Mouse (Mus musculus) embryo, embryonic 10.5 days (tissue): ENCODE data around the gene Zfp626.
"Not testable (repeated sequence)": the region's sequence is repeated elsewhere in the genome, so short reads cannot be mapped to it uniquely, and the experiment has no call there.

Experiments used
- DNase-seq: peaks from one replicate; pipeline ENCODE4 v3.0.0-alpha.2; 2015; ENCODE audit warnings: low spot score

Gene Zfp626

DNA sequence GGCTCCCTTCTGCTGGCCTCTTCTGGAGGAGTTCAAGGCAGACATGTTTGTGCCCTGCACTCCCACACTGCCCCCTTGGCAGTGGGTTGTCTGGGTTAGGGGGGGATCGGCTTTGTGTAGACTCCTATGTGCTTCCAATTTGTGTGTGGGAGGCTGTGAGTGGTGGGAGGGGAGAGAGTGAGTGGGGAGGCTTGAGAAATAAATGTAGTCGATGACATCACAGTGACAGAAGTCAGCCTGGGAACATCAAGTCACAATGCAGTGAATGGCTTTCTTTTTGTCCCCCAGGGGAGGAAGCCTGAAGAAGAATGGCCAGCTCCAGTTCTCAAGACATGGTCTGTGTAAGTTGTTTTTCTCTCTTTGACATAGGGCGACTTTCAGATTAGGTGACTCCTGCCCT lies at the start of gene Zfp626:
Gene Zfp626 (plus strand): TSS at position 301 of the 400 bp plus-strand sequence.
- DNase-seq, result not testable (repeated sequence)

DNA sequence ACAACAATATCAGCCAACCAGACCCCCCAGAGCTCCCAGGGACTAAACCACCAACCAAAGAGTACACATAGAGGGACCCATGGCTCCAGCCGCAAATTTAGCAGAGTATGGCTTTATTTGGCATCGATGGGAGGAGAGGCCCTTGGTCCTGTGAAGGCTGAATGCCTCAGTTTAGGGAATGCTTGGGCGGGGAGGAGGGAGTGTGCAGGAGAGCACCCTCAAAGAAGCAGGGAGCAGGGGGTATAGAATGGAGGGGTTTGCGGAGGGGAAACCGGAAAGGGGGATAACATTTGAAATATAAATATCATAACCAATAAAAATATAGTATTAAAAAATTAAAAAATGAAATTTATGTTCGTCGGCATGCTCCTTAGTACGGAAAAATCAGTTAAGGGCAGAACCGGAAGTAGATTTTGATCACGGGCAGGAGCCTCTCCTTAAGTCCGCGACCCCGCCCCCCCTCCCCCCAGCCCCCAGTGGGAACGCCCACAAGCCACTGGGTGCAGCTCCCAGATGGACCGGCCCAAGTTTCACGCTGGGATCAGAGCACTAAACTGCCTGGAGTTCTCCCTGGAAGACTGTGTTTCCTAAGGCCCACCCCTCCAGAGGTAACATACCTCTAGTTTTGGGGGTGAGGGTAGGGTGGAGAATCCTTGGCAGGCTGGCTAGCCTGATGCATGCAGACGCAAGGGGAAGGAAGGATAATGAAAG lies 41.7 kb upstream of the Zfp626 start:
- no peak for DNase-seq

GRCm38 (mm10) chr7:27789306-27789705 lies 17.7 kb upstream of the Zfp626 start:
- DNase-seq, result no peak

- not testable (repeated sequence) for DNase-seq
Measured at GRCm38 (mm10) chr7:27793865-27794264, 13.1 kb upstream of the Zfp626 start.

GRCm38 (mm10) chr7:27794566-27794965 lies 12.4 kb upstream of the Zfp626 start:
- no peak for DNase-seq

DNA sequence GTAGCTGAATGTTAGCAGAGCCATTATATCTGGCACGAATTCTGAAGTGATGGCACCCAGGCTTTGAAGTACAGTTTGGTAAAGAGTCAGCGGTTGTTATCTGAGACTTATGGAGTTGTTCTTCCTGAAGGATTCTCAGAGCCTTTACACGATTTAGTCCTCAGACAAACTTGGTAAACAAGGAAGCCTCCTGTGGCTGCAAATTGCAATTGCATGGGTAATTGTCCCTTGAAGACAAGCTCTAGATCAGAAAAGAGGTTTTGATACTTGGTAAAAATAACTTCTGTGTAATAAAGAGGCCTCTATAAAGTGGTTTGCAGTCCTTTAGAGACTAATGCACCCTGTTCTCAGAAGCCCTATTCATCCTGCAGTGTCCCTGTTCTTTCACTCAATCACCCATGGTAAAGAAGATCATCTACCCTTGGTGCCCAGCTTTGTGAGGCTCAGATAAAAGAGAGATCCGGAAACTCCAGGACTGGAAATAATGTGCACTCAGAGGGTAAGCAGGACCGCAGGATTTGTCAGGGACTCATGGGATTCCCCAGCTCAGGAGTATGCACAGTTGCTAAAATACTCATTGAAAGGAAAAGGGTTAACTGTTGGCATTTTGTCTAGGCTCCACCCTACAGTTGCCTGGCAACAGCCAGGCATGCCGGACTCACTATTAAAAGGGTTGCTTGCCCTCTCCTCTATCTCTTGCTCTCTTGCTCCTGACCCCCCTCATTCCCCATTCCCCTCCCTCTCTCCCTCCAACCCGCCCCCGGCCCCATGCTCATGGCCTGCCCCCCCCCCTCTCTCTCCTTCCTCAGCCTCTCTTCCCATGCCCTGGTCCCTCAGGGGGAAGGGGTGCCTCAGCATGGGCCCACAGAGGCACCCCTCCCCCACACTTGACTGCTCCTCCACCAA lies 8.8 kb upstream of the Zfp626 start:
- DNase-seq, result peak; percentile 88

- peak; percentile 34 for DNase-seq
Measured at GRCm38 (mm10) chr7:27801137-27801536, 5.9 kb upstream of the Zfp626 start.

GRCm38 (mm10) chr7:27802986-27803385 lies 4.0 kb upstream of the Zfp626 start:
- DNase-seq, result no peak

DNA sequence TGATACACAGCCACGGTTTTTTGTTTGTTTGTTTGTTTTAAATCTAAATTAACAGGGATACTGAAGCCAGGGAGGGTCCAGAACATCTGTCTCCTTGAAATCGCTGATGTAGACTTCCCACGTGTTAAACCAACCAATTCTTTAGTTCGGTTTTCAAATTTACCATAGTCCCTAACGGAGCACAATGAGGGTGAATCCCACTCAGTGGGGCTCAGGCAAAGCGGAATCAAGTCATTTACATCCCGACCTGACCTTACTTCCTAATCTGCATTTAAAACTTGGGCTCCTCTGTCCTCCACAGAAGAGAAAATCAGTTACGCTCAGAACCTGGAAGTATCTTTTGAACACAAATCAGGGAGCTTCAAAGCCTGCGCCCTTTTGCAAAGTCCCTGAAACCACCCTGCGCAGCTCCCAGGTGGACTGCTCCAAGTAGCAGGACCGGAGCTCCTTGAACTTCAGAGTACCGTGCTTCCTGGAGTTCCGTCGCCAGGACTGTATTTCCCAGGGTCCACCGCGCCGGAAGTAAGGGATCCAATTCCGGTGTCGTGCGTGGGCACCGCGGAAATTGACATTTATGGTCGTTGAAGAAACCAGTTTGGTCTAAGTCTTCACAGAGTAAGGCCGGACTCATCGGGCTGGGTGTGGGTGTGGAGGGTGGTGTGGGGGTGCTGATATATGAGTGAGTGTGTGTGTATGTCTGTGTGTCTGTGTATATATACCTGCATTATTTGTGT lies 2.5 kb upstream of the Zfp626 start:
- DNase-seq, result peak; percentile 91

DNA sequence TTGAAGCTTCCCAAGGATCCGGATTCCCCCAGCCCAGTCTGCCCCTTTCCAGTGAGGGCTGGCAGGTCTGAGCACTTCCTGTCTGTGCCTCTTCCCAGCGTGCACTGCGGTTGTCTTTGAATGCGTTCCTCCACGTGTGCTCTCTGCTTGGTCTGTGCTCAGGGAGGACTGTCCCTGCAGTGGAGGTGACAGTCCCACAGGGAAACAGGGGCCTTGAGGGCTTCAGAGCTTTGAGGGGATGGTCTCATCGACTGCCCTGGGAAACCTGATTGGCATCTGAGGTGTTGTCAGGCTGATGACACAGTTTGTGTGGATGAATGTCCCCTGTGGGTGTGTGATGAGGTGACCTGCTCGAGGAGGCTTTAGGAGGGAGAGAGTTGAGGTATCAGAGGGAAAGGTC lies 309 bp downstream of the Zfp626 start:
- not testable (repeated sequence) for DNase-seq

DNA sequence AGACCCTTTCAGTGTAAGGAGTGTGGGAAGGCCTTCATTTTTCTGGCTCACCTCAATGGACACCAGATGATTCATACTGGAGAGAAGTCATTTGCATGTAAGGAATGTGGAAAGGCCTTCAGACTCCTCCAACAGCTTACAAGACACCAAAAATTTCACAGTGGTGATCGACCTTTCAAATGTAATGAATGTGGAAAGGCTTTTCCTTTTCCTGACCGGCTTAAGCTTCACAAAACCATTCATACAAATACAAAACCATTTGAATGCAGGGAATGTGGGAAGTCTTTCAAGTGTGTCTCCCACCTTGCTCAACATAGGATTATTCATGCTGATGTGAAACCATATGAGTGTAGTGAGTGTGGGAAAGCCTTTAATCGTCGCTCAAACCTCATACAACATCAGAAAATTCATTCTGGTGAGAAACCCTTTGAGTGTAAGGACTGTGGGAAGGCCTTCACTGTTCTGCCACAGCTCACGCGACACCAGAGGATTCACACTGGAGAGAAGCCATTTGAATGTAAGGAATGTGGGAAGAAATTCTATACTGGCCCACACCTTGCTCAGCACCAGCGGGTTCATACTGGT lies 11.6 kb downstream of the Zfp626 start:
- DNase-seq, result no peak

- DNase-seq, result no peak
Measured at GRCm38 (mm10) chr7:27822611-27823010, 15.6 kb downstream of the Zfp626 start.

GRCm38 (mm10) chr7:27834131-27834530 lies 27.1 kb downstream of the Zfp626 start:
- DNase-seq, result no peak

DNA sequence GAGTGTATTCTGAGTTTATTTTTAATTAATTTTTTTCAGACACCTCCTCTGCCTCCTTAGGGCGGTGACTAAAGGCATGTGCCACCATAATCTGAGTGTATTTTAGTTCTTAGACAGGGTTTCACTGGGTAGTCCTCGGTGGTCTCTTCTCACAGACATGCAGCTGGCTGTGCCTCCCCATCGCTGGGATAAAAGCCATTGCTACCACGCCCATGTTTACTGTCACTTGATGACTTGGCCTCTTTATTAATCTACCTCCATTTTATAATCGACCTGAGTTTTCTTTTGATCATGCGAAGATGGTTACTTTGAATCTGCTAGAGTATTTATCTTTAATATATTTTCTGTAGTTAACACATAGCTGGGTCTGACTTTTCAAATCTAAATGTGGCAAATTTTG lies 30.9 kb downstream of the Zfp626 start:
- no peak for DNase-seq

DNA sequence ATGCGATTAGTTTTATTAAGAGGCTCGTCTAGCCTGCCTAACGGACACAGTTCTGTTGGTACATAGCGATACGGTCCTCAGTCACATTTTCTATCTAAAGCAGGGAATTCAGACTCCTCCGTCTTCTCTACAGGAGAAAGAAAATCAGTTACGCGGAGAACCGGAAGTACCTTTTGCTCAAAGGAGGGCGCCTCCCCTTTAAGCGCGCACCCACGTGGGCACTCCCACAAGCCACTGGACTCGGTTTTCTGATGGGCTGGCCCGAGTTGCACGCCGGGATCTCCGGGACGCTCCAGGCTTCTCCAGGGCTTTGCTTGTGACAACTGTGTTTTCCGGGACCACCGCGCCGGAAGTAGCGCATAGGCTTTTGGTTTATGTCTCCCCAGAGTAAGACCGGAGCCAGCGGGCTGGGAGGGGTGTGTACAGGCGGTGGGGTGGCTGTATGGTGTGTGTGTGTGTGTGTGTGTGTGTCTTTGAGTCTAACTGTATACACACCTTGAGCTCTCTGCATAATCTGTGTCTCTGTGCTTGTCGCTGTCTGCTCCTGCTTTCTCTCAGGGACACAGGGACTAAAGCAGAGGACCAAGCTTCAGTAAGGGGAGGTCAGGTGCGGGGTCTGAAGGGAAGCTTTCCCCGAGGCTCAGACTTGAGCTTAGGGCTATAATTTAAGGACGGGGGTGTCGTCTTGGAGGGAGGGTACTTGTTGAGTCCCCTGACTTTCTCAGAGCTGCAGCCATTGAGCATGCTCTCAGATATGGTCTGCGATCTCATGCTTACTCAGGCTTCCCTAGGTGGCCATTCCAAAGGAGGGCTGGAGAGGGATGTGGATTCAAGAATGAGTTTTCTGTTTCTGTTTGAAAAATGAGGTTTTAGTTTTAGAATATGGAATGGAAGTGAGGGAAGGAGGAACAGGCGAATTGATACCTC lies 31.6 kb downstream of the Zfp626 start, which contains the start of gene Zfp59:
Gene Zfp59 (plus strand): TSS at position 285 of the 927 bp plus-strand sequence.
- DNase-seq, result peak; percentile 96

GRCm38 (mm10) chr7:27839596-27839995 lies 32.6 kb downstream of the Zfp626 start:
- no peak for DNase-seq

DNA sequence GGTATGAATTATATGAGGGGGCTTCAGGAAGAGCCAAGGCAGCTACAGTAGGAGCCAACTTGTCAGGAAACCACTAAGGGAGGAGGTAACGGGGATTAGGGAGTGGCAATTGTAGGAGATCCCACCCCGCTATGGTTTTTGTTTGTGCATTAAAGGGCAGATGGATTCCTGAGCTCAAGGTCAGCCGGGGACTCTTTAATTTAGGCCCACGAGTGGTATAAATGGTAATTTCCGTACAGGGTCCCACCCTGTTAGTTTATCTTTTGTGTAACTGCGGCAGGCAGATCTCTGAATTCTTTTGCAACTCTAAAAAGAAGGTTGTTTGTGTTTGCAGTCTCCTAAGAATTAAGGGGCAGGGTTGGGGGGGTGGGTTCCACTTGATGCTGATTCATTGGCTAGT lies 33.1 kb downstream of the Zfp626 start:
- DNase-seq, result no peak

GRCm38 (mm10) chr7:27857227-27857626 lies 50.2 kb downstream of the Zfp626 start, which contains the start of gene Zfp607a:
TSS of gene Zfp607a (plus strand) at chr7:27857527.
- no peak for DNase-seq

DNA sequence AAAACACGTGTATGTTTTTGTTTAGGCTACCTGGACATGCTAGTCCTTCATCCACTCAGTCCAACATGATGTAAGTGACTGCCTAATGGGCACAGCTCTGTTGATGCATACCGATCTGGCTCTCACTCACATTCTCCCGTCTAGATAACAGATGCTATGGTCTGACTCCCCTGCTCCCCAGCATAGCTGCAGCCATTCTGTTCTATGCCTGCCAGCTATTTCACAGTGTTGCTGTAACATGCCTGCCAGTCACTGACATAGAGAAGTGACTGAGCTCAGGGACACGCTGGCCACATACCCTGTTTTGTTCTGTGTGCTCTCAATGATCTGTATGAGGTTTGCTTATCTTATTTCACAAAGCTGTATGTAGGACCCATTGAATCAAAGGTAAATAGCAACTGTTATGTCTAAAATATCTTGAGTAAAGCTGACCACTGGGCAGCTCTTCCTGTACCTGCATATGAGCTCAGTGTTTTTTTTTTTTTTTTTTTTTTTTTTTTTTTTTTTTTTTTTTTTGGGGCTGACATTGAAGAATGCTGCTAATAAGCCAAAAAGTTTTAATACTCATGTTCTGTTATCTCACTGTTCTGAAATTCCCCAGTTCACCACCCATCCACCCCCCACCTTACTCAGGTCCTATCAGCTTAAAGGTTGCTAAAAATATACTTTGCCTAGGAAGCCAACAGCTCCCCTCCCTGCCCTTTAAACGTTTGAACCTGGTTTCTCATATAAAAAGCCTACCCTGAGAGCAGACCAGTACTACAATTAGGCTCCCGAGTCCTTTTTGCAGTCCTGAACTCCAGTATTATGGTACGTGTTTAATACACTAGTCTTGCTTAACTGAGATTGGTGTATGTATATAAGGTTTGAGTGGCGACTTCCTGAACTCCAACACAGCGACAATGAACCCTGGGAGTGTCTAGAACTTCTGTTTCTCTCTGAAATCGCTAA lies 52.6 kb downstream of the Zfp626 start:
- no peak for DNase-seq
